Mouse (Mus musculus): ENCODE measurements around the gene Tmem234. TPM values are rescaled to one million over a fixed set of nuclear protein-coding genes. Genes with fewer than 3 reads are reported as not detected.

Gene Tmem234
- polyA plus RNA-seq, 1 experiment from 2014 or later: 200 TPM

- Histone ChIP-seq H3K27me3 (ENCODE audit: insufficient read depth, poor library complexity, severe bottlenecking) (no peaks in the 10 kb centered on the region), H3K4me1 (peaks cover 16% of the 10 kb centered on the region), H3K9me3 (no peaks in the 10 kb centered on the region), H3K27ac (peak overlapping the region; percentile 83), H3K36me3 (peaks cover 9% of the 10 kb centered on the region), H3K4me3 (peak overlapping the region; percentile 68)
- WGBS: 75% methylated on average over 9 of the region's 9 CpGs
- DNase-seq (ENCODE audit: low spot score): no peak
Measured at GRCm38 (mm10) chr4:129585773-129586172, 14.7 kb upstream of the Tmem234 start.

GRCm38 (mm10) chr4:129586943-129587342, 13.5 kb upstream of the Tmem234 start:
- WGBS: 74% methylated on average over 1 of the region's 1 CpGs
- peaks cover 16% of the 10 kb centered on the region for H3K4me1 ChIP-seq
- H3K27ac ChIP-seq: no peak overlapping the region
- DNase-seq (ENCODE audit: low spot score): no peak
- no peaks in the 10 kb centered on the region for H3K27me3 ChIP-seq (ENCODE audit: insufficient read depth, poor library complexity, severe bottlenecking)
- no peak overlapping the region for H3K4me3 ChIP-seq
- H3K36me3 ChIP-seq: peaks cover 21% of the 10 kb centered on the region
- H3K9me3 ChIP-seq: no peaks in the 10 kb centered on the region

- no peak for DNase-seq (ENCODE audit: low spot score)
- Histone ChIP-seq H3K4me1 (peaks cover 16% of the 10 kb centered on the region), H3K27me3 (ENCODE audit: insufficient read depth, poor library complexity, severe bottlenecking) (no peaks in the 10 kb centered on the region), H3K27ac (0 out of 2 replicates have a peak overlapping the region, but pooled peaks have one; percentile 6), H3K9me3 (no peaks in the 10 kb centered on the region), H3K36me3 (peaks cover 40% of the 10 kb centered on the region), H3K4me3 (no peak overlapping the region)
- WGBS: 61% methylated on average over 4 of the region's 4 CpGs
Measured at GRCm38 (mm10) chr4:129588865-129589264, 11.6 kb upstream of the Tmem234 start.

DNA sequence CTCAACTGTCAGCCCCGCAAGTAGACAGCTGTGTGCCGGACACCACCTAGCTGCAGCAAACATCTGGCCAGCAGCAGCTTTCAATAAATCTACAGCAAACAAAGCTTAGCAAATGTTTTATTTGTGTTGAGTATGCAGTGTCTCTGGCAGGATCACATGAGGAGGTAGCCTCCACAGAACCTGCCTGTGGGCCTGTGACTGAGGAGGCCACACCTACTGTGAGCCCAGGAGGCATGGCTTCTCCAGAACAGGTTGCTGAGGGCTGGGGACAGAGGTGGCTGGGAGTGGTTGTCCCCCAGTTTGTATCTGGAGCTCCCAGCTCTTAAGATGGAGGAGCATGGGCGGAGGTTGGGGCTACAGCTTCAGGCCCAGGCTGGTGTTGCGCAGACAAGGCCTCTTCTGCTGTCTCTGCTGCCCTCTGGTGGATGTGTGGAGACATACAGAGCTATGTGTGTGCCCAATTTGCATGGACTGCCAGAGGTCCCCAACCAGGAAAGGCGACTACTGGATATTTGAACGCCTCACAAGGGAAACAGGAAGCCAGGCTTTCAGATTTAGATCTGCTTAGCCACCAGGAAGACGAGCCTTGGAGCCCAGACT, 8.1 kb downstream of the Tmem234 start:
- H3K36me3 ChIP-seq: peaks cover 62% of the 10 kb centered on the region
- no peaks in the 10 kb centered on the region for H3K27me3 ChIP-seq (ENCODE audit: insufficient read depth, poor library complexity, severe bottlenecking)
- H3K9me3 ChIP-seq: no peaks in the 10 kb centered on the region
- WGBS: 38% methylated on average over 7 of the region's 7 CpGs
- H3K4me1 ChIP-seq: 0 out of 2 replicates have a peak, but pooled peaks cover 6% of the 10 kb centered on the region
- DNase-seq (ENCODE audit: low spot score): peak; percentile 94
- peak overlapping the region; percentile 23; the same call in 1 of the 2 replicates for H3K27ac ChIP-seq
- no peak overlapping the region for H3K4me3 ChIP-seq

GRCm38 (mm10) chr4:129609139-129609631, 8.7 kb downstream of the Tmem234 start:
- no peak for DNase-seq (ENCODE audit: low spot score)
- Histone ChIP-seq H3K27ac (no peak overlapping the region), H3K4me3 (no peak overlapping the region), H3K9me3 (no peaks in the 10 kb centered on the region), H3K36me3 (peaks cover 57% of the 10 kb centered on the region), H3K27me3 (ENCODE audit: insufficient read depth, poor library complexity, severe bottlenecking) (no peaks in the 10 kb centered on the region), H3K4me1 (0 out of 2 replicates have a peak, but pooled peaks cover 6% of the 10 kb centered on the region)
- 82% methylated on average over 12 of the region's 12 CpGs for WGBS

- Histone ChIP-seq H3K4me1 (0 out of 2 replicates have a peak, but pooled peaks cover 6% of the 10 kb centered on the region), H3K9me3 (no peaks in the 10 kb centered on the region), H3K36me3 (peaks cover 53% of the 10 kb centered on the region), H3K27ac (no peak overlapping the region), H3K27me3 (ENCODE audit: insufficient read depth, poor library complexity, severe bottlenecking) (no peaks in the 10 kb centered on the region), H3K4me3 (no peak overlapping the region)
- DNase-seq (ENCODE audit: low spot score): no peak
- 87% methylated on average over 4 of the region's 4 CpGs for WGBS
Measured at GRCm38 (mm10) chr4:129610026-129610425, 9.6 kb downstream of the Tmem234 start.

GRCm38 (mm10) chr4:129610472-129610871, 10.0 kb downstream of the Tmem234 start:
- Histone ChIP-seq H3K4me3 (no peak overlapping the region), H3K27ac (no peak overlapping the region), H3K27me3 (ENCODE audit: insufficient read depth, poor library complexity, severe bottlenecking) (no peaks in the 10 kb centered on the region), H3K36me3 (peaks cover 50% of the 10 kb centered on the region), H3K9me3 (no peaks in the 10 kb centered on the region), H3K4me1 (0 out of 2 replicates have a peak, but pooled peaks cover 6% of the 10 kb centered on the region)
- 64% methylated on average over 4 of the region's 4 CpGs for WGBS
- no peak for DNase-seq (ENCODE audit: low spot score)

DNA sequence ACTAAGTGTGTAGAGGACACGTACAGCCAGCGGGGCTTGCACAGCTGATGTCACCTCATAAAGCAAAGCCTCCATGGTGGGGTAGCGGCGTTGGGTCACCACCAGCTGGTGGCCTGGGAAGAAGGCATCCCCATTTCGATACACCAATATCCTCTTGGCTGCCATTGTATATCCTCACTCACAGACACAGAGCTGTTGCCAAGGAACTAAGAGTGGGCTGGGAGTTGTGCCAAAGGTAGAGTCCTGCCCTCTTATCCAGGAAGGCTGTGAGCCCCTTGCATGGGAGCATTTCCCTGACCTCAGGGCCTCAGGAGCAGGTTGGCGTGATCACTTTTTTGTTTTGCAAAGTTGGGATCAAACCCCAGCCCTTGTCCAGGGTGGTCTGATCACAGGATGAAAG, 13.6 kb downstream of the Tmem234 start, which contains the start of gene Dcdc2b:
TSS of gene Dcdc2b (minus strand) at position 165 of the 400 bp plus-strand sequence.
- peaks cover 9% of the 10 kb centered on the region for H3K4me1 ChIP-seq
- no peaks in the 10 kb centered on the region for H3K27me3 ChIP-seq (ENCODE audit: insufficient read depth, poor library complexity, severe bottlenecking)
- 87% methylated on average over 6 of the region's 6 CpGs for WGBS
- H3K4me3 ChIP-seq: no peak within 1 kb of the TSS
- H3K27ac ChIP-seq: no peak within 1 kb of the TSS
- no peak for DNase-seq (ENCODE audit: low spot score)
- H3K9me3 ChIP-seq: no peaks in the 10 kb centered on the region
- peaks cover 41% of the 10 kb centered on the region for H3K36me3 ChIP-seq

- Histone ChIP-seq H3K36me3 (peaks cover 28% of the 10 kb centered on the region), H3K4me3 (no peak overlapping the region), H3K27me3 (ENCODE audit: insufficient read depth, poor library complexity, severe bottlenecking) (no peaks in the 10 kb centered on the region), H3K4me1 (peaks cover 9% of the 10 kb centered on the region), H3K27ac (no peak overlapping the region), H3K9me3 (no peaks in the 10 kb centered on the region)
- DNase-seq (ENCODE audit: low spot score): no peak
- WGBS: 91% methylated on average over 9 of the region's 9 CpGs
Measured at GRCm38 (mm10) chr4:129615801-129616290, 15.4 kb downstream of the Tmem234 start.

DNA sequence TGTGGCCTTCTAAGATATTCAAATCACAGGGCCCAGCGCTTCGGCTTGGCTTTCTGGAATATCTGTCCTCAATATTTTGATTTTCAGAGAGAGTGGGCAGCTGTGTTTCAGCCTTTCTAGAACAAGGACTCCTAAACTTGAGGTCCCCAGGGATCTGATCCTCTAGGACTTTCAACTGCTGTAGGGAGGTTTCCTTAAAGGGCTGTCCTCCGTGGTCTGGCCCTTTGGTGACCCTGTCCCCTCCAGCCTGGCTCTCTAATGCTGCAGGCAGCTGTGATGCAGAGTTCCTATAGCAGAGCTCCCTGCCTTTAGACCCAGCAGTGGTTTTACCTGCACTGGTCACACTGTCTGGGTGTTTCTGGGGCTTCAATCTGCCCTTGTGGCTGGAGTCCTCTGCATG, 16.2 kb downstream of the Tmem234 start:
- peaks cover 9% of the 10 kb centered on the region for H3K4me1 ChIP-seq
- peaks cover 31% of the 10 kb centered on the region for H3K36me3 ChIP-seq
- 91% methylated on average over 3 of the region's 3 CpGs for WGBS
- no peak overlapping the region for H3K27ac ChIP-seq
- no peak overlapping the region for H3K4me3 ChIP-seq
- H3K27me3 ChIP-seq (ENCODE audit: insufficient read depth, poor library complexity, severe bottlenecking): no peaks in the 10 kb centered on the region
- H3K9me3 ChIP-seq: no peaks in the 10 kb centered on the region
- DNase-seq (ENCODE audit: low spot score): no peak

GRCm38 (mm10) chr4:129617121-129617641, 16.7 kb downstream of the Tmem234 start:
- Histone ChIP-seq H3K9me3 (no peaks in the 10 kb centered on the region), H3K36me3 (peaks cover 31% of the 10 kb centered on the region), H3K27ac (no peak overlapping the region), H3K27me3 (ENCODE audit: insufficient read depth, poor library complexity, severe bottlenecking) (no peaks in the 10 kb centered on the region), H3K4me1 (peaks cover 10% of the 10 kb centered on the region), H3K4me3 (0 out of 2 replicates have a peak overlapping the region, but pooled peaks have one; percentile 67)
- WGBS: 89% methylated on average over 7 of the region's 7 CpGs
- DNase-seq (ENCODE audit: low spot score): no peak

GRCm38 (mm10) chr4:129618031-129618430, 17.6 kb downstream of the Tmem234 start:
- H3K27me3 ChIP-seq (ENCODE audit: insufficient read depth, poor library complexity, severe bottlenecking): no peaks in the 10 kb centered on the region
- peak overlapping the region; percentile 85 for H3K27ac ChIP-seq
- H3K4me1 ChIP-seq: peaks cover 19% of the 10 kb centered on the region
- H3K36me3 ChIP-seq: peaks cover 31% of the 10 kb centered on the region
- no peak for DNase-seq (ENCODE audit: low spot score)
- WGBS: 94% methylated on average over 5 of the region's 5 CpGs
- peak overlapping the region; percentile 67 for H3K4me3 ChIP-seq
- no peaks in the 10 kb centered on the region for H3K9me3 ChIP-seq
